Mouse (Mus musculus) cerebellum, postnatal 25 days (tissue): ENCODE results near the gene Tmem184b.

Experiments used
- DNase-seq, 2 experiments: peaks; one replicate each; pipeline ENCODE4 v3.0.0; 2021; ENCODE audit warnings: mixed read lengths in 2 of 2

The Tmem184b gene

GRCm38 (mm10) chr15:79429527-79429926, 26.2 kb upstream of the Tmem184b start:
- DNase-seq: no peak

- DNase-seq: no peak
These were observed 25.2 kb upstream of the Tmem184b start for GRCm38 (mm10) chr15:79428616-79429015.

GRCm38 (mm10) chr15:79427516-79427915, 24.1 kb upstream of the Tmem184b start:
- DNase-seq: peak in 1 of 2 experiments; percentile 54

- DNase-seq: no peak
These were observed 22.1 kb upstream of the Tmem184b start for GRCm38 (mm10) chr15:79425516-79425915.

DNA sequence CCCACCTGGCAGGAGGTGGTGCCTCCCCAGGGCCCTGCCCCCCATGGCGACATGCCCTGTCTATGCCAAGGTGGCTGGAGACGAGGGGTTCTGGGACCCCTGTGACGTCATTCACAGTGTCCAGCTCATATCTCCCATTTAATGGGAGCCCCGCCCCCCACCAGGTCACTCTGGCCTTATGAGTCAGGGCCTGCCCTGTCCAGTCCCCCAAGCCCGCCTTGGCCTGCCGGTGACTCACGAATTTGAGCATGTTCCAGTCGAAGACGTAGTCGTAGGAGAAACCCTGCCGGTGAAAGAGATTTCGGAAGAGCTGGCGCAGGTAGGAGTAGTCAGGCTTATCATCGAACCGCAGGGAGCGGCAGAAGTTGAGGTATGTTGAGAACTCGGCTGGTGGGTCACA, 21.2 kb upstream of the Tmem184b start:
- DNase-seq: no peak

DNA sequence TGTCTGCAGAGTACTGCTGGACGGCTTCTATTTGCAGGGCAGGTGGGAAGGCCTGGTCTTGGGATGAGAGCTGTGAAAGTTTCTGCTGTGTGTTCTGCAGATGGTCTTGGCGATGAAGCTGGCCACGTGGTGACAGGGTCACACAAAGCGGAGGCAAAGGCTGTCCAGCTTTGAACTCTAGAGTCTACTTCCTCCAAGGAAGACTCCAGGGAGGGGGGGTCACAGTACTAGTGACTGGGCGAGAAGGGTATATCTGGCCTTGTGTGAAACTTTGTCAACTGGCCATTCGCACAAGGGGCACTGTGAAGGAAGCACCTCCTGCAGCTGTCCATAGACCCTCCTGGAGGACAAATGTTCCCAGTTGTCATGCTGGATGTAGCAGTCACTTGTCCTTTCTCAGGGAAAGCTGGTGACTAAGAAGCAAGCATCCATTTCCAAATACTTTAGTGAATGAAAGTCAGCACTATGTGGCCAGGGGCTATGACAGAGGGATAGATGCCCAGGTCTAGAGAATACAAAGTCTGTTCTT, 19.4 kb upstream of the Tmem184b start:
- no peak for DNase-seq

GRCm38 (mm10) chr15:79418677-79419076, 15.3 kb upstream of the Tmem184b start:
- DNase-seq: peak in 1 of 2 experiments; percentile 63

- DNase-seq: no peak
These were observed 14.9 kb upstream of the Tmem184b start for GRCm38 (mm10) chr15:79418265-79418664.

GRCm38 (mm10) chr15:79417379-79417778, 14.0 kb upstream of the Tmem184b start:
- no peak for DNase-seq

GRCm38 (mm10) chr15:79416460-79417085, 13.2 kb upstream of the Tmem184b start:
- DNase-seq: no peak

- DNase-seq: no peak
These were observed 11.1 kb upstream of the Tmem184b start for GRCm38 (mm10) chr15:79414513-79414912.

DNA sequence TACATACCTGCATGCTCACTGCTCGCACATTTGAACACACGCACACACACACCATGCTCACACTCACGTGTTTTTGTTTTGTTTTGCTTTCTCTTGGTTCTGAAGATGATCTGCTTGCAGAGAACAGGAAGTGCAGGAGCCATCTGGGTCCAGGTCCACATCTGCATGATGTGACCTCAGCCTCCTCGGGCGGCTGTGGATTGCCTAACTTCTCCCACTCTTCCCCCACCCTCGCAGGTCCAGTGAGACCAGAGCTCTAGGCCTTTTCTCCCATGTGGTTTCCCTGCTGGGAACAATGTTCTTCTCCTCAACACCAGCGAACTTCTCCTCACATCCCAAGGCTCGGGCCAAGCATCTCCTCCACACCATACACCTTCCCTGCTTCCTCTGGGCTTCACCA, 10.4 kb upstream of the Tmem184b start:
- no peak for DNase-seq

DNA sequence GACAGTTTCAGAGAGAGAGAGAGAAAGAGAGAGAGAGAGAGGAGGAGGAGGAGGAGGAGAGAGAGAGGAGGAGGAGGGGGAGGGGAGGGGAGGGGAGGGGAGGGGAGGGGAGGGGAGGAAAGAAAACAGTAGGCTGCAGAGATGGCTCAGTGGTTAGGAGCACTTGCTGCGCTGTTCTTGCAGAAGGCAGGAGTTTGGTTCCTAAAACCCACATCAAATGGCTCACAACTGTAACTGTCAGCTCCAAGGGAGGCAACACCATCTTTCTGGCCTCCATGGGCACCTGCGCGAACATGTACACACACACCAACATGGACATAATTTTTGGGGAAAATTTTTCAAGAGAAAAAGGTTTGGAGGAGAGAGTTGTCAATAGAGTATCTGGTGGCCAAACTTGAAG, 9.8 kb upstream of the Tmem184b start:
- DNase-seq: no peak

GRCm38 (mm10) chr15:79411363-79412065, 8.1 kb upstream of the Tmem184b start:
- DNase-seq: no peak

DNA sequence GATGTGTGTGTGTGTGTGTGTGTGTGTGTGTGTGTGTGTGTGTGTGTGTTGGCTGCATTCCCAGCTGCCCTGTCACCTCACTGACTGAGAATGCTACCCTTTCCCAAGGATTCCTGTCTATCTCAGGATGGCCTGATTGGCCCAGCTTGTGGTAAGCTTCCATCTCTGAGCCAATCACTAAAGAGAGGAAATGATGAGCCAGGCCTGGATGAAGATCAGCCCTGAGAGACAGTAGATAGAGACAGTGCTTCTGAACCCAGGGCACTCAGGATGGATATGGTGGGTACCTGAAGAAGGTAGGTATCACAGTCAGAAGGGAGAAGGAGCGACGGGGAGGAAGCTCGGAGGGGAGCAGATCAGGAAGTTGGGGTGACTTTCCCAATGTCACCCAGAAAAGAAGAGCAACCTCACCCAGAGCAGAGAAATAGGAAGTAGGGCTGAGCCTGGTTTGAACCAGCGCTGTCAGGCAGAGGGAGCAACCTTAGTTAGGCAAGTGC, 5.8 kb upstream of the Tmem184b start:
- DNase-seq: no peak

- DNase-seq: no peak
These were observed 3.2 kb upstream of the Tmem184b start for GRCm38 (mm10) chr15:79406564-79406963.

DNA sequence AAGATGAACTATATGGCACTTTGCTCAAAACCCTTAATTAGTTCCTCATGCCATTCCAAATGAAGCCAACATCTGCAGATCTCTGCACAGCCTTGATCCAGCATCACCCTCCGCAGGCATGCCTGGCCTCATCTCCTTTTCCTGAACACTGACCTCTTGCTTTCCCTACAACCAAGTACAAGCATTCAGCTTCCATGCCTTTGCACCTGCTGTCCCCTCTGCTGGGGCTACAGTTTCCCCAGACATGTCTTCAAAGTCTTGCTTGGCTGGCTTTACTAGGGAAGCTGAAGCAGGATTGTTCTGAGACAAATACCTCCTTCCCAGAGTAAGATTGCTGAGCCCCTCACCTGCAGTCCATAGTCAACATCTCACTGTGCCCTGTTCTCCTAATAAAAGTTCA, 908 bp upstream of the Tmem184b start:
- DNase-seq: no peak

DNA sequence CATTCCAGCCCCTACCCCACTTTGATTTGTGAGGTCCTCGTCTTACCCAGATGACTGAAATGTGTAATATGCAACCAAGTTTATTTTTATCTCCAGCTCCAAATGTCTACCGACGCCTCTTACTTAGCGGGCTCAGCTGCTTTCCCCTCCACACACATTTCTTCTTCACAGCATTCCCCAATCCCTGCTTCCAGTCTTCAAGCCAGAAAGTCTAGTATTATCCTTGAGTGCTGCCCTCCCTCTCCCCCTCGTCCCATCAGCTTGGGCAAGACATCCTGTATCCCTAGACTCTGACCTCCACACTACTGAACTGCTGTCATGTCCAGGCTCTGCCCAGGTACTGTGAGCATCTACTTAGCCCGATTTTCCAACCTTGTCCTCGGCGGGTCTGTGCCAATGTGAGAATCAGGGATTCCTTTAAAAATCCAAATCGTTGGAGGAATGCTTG, 418 bp upstream of the Tmem184b start:
- peak in 1 of 2 experiments; percentile 26 for DNase-seq

DNA sequence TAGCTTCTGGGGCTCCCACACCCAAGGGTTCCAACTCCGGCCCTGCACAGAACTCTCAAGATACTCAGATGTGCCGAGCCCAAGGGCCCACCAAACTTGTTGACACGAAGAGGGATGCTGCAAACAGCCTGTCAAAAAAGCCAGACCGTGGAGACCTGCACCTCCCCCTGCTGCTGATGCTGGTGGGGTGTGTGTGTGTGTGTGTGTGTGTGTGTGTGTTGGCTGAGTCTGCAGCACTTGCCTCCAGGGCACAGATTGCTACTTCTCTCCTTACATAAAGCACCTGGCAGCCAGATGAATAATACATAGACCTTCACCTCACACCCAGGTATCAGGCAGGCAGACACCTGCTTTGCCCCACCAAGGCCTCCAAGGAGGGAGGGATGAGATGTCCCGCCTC, 1.2 kb downstream of the Tmem184b start:
- peak in 1 of 2 experiments; percentile 29 for DNase-seq

DNA sequence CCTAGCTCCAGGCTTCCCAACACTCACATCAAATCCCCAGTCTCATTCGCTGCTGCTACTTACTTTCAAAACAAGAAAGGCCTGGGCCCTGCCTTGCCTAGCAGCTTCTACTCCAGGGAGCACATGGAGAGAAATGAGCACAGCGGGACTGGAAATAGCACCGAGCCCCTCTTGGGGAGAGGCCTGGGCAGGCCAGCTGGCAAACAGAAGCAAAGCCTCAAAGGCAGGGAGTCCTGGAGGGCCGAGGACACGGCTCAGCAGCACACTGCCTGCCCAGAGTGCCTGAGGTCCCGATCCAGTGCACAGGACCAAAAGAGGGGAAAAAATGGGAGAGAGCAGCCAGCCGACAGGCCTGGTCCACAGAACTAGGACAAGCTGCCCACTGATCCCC, 2.4 kb downstream of the Tmem184b start:
- DNase-seq: peak in 1 of 2 experiments; percentile 32

GRCm38 (mm10) chr15:79400134-79400974, 3.0 kb downstream of the Tmem184b start:
- peak in 1 of 2 experiments; percentile 3 for DNase-seq

DNA sequence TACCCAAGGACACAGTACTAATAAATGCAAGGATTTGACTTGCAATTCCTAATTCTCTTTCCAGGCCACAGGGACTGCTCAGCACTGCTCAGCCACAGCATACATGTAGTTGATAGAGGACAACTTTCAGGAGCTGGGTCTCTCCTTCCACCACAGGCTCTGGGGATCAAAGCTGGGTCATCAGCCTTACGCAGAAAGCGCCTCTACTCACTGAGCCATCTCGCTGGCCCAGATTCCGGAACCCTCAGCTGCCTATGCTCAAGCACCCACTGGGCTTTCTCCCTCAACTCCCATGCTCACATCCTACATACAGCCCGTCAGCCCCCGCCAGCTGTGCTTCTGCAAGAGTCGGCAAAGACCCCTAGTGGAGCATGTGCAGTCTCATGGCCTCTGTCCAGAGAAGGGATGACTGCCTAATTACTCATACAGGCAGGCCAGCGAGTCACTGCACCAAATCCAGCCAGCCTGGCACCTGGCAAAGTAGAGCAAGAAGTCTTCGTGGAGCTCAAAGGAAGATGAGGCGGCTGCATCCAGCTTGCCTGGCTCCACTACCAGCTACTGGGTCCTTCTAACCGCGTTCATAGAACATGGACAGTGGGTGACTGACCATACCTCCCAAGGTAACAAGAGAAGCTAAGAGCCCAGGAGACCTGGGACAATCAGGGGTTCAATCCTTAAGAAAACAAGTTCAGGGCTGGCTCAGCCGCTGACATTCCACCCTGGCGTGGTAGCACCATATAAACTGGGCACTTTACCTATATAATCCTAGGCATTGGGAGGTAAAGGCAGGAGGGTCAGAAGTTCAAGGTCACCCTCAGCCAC, 3.9 kb downstream of the Tmem184b start:
- no peak for DNase-seq
